Mouse (Mus musculus): ENCODE measurements around the gene Ociad2.

The Ociad2 gene

DNA sequence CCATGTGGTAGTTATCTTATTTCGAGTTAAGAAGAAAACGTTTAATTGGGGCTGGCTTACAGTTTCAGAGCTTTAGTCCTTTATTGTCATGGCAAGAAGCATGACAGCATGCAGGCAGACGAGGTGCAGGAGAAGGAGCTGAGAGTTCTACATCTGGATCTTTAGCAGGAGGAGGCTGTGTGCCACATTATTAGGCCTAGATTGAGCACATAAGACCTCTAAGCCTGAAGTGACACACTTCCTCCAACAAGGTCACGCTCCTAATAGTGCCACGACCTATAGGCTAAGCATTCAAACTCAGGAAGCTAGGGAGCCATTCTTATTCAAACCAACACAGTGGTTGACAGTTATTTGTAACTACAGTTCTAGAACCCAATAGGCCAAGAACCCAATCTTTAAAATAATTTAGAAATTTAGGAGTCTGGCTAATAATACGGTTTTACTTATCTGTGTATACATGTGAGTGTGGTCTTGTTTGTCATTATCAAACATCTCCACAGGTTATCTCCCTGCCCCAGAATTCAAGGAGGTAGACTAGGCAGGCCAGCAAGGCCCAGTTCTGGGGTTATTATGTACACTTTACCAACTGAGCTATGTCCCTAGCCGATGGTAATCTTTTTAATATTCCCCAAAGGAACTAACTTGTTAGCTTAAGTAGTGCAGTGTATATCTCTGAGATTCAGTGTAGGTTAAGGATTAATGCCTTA lies 39.1 kb downstream of the Ociad2 start:
- no peak for DNase-seq

DNA sequence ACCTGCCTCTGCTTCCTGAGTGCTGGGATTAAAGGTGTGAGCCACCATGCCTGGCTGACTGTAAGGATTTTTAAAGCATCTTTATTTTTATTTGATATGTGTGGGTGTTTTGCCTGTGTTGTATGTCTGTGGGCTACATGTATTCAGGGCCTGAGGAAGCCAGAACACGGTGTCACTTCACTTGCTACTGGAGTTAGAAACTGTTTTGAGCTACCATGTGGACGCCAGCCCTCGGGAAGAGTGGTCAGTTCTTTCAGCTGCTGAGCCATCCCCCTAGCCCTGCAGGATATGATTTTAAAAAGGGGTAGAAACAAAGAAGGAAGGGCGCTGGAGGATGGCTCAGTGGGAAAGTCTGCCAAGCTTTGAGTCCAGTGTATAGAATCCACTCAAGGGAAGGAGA lies 44.9 kb downstream of the Ociad2 start:
- DNase-seq, result no peak

DNA sequence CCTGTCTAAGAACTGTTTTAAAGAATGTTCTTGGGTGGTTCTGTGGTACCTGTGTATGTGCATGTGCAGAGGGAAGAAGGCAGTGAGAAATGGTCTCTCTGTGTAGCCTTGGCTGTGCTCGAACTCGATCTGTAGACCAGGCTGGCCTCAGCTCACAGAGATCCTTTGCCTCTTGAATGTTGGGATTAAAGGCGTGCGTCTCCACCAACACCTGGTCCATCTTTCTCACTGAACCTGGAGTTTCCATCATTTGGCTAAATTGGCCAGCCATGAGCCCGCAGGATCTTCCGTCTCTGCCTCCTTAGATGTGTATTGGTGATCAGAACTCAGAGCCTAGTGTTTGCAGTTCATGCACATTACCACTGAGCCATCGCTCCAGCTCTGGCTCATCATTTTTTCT lies 45.8 kb downstream of the Ociad2 start:
- DNase-seq, result no peak

DNA sequence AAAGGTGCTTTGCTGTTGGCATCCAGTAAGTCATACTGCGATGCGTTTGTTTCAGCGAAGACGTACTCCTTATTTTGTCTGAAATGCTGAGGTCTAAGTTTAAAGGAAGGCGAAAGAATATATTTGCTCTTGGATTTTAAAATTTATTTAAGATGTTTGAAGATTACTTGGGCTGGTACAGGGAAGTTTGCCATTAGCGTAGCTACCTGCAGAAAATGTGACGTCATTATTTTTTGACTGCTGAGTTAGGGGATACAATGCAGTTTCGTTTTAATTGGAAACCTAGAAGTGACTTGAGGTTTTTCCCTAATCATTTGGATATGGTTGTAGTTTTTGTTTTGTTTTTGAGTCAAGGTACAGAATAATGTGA lies 47.4 kb downstream of the Ociad2 start:
- DNase-seq, result no peak

DNA sequence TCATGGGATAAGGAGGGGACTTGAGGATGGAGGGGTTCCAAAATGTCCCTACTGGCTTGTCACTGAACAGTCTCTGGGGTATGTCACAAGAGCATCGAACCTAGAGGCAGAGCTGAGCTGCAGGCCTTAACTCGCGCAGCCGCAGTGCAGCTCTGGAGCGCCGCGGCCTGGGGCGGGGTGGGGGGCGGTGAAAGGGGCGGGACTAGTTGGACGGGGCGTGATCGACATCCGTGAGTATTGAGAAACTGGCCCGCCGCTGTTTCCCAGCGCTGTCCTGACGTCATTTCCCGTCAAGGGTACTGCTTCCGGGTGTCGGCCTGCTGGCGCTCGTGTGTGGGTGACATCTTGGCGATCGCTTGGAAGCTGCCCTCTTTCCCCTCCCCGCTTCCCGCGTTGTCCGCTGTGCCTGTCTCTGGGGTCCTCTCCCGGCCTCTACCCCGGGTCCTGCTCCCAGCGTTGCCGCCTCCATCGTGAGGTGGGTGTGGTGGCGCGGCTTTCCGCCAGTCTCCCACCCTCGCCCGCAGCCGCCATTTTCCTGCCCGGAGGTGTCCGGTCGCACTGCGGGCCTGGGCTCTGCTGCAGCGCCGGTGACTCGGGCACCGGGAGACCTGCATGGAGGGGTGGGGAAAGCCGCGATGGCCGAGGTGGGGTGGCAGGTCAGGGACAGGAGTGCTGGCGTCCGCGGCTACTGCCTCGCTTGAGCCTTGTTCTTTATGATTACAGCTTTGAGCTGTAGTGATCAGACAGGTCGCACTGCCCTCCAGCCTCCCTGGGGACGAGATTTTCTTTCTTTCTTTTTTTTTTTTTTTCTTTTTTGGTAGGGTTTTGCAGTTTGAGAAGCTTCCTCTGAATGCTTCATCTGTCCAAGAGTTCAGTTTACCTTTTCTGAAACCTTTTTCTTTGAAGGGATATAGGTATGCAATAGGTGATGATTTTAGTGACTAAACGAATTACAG lies 48.0 kb downstream of the Ociad2 start, which contains the start of gene Ociad1:
TSS of gene Ociad1 (plus strand) at position 283 of the 956 bp plus-strand sequence.
- DNase-seq, result peak; percentile 96 to 98

DNA sequence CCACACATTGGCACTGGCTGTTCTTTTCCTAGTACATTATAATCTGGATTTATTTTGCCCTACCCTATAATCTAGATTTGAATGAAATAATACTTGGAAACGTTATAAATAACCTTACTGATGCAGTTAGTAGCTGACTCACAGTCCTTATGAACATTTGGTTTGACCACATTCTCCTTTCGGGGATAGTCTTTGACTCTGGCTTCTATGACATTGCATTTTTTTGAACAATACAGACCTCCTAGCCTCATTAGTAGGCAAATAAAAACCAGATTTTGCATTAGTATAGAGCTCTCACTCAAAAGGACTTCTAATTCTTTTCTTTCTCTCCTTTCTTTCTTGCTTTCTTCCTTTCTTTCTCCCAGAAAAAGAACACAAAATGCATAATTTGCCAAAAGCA lies 50.9 kb downstream of the Ociad2 start:
- no peak for DNase-seq

DNA sequence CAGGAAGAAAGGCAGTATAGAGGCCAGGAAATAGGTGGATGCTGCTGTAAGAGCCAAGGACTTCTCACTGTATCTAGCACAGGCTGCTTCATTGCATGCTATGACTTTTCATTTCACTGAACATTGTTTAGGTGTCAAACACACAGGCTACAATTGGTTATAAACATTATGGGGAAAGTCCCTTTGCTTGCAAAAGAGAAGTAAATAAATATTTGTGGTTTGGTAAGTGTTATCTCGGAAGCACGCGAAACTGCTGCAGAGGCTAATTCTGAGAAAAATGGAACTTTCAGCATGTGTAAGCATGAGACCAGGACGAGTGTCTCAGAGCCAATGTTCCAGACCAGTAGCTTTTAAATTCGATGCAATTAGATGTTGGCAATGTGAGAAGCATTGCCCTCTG lies 54.2 kb downstream of the Ociad2 start:
- no peak for DNase-seq

DNA sequence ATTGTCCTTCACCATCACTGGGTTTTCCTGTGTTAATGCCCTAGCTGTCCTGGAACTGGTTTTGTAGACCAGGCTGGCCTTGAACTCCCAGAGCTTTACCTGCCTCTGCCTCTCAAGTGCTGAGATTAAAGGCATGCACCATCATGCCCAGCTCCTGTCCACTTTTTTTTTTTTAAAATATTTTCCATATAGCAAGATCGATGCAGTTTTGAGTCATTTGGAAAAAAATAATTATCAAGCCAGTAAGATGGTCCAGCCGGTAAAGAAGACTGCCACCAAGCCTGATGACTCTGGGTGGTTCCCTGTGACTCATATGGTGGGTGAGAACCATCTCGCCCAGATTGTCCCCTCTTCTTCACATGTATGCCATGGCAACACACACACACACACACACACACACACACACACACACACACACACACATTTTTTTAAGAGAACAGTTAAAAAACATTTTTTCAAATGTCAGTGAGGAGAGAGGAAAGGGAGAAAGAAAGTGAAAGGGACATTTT lies 55.3 kb downstream of the Ociad2 start:
- DNase-seq, result no peak

DNA sequence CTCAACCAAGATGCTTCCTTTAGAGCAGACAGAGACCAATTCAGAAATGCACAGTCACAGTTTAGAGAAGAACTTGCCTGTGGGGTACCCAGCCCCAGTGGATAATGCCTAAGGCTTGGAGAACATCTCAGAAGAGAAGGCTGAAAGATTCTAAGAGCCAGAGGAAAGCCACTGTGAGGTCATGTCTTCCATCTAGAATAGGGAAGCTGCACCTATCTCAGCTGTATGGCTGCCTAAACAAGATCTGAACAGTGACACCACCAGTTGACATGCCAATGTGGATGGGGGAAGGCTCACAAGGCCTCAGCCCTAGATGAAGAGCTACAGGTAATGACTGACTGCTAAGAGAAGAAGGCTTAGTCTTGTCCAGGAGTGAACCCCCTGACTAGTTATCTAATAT lies 56.8 kb downstream of the Ociad2 start:
- DNase-seq, result no peak

DNA sequence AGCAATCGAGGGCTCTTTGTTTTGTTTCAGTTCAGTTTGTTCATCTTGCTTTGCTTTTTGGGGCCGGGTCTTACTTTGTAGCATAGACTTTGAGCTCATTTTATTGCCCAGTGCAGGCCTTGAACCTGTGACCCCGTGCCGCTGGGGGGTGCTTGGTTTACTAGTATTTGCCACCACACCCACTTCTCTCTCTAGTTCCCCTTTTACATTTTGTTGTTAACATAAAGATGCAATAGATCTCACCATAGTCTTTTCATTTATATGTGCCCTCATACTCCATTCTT lies 60.3 kb downstream of the Ociad2 start:
- DNase-seq, result no peak

DNA sequence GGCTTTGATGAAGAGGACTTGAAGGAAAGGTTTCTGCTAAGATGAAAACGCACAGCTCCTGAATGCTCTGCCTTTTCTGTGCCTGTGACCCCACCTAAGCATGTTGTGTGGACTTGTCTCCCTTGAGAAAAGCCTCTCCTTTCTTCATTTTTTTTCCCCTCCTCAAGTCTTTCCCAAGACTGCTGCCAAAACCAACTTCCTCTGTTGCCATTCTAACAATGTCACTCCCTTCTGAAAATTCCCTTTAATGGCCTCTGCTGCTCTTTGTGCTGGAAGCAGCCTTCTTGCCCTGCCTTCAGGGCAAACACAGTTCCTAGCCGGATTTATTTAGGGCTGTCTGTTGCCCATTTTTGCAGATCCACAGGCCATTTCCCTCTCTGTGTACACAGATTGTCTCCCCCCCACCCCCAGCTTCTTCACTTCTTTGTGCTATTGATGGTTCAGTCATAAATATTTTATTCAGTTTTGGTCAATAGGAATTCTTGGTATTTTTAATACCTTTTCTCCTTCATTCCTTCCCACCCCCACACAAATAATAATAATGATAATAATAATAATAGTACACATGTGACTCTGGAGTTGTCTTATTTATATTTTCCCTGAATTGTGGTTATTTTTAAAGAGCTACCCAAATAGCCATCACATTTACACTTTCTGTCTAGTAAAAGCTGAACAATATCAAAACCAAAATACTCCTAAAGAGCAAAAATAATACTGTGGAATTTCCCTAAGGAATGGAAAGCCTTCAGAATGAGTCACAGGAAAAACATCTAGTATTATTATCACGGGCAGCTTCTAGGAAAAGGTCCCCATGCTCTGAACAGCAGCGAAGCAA lies 60.9 kb downstream of the Ociad2 start:
- no peak for DNase-seq

DNA sequence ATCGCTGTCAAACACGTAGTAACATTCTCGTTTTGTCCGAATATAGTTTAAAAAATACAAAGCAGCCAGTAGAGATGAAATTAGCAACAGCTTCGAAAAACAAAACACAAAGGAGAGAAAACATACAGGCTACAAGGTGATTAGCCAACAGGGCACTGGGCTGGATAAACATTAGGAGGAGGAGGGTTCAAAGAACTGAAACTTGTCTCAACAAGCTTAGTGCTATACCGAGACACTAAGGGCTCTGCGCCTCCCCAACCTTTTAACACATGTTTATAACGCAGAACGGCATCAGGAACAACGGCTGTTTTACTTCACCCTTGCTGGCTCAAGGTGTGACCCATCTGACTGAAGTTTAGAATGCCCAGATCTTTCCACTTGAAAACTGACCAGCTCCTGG lies 61.6 kb downstream of the Ociad2 start:
- no peak for DNase-seq

DNA sequence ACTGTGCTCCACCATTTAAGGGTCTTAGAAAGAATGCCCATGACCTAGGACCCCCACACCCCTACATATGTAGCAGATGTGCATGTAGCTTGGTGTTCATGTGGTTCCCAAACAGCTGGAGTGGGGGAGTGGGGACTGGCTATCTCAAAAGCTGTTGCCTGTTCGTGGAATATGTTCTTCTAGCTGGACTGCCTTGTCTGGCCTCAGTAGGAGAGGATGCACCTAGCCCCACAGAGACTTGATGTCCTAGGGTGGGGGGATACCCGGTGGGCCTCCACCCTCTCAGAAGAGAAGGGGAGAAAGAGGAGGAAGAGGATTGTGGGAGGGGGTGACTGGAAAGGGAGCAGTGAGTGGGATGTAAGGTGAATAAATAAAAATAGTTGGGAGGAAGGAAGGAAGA lies 65.9 kb downstream of the Ociad2 start:
- no peak for DNase-seq

DNA sequence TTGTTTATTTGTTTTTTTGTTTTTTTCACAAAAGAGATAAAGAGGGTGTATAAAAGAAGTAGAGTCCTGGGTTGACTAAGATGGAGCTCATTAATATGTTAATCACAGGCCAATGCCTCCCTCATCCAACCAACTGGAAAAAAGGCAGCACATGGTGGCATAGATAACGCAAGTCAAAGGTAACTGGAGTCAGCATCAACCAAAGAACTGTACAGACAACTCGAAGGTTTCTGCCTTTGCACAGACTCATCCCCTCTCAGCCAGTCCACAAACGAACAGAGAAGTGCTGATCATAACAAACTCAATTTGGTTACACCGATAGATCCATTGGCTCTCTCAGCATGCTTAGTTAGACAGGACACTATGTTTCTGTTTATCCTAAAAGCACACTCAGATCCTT lies 67.7 kb downstream of the Ociad2 start:
- DNase-seq, result no peak

All from kidney, postnatal 25 days (tissue).